Mouse (Mus musculus) splenic B cell, adult 2 months (primary cell): Measurements from ENCODE around the gene 2210016F16Rik.
"Not testable (repeated sequence)": the region's sequence is repeated elsewhere in the genome, so short reads cannot be mapped to it uniquely, and the experiment has no call there.

Source experiments
- DNase-seq: peaks from one replicate; pipeline ENCODE4 v3.0.0-alpha.2; 2011; ENCODE audit warnings: low read depth, low spot score
- H3K27me3 ChIP-seq: 2 replicates; pipeline ENCODE4 v1.6.1; 2012; ENCODE audit warnings: mild to moderate bottlenecking, low read length, moderate library complexity, mixed read lengths; ENCODE audit not compliant: control insufficient read depth, poor library complexity, insufficient read depth, severe bottlenecking
- H3K36me3 ChIP-seq: 2 replicates; pipeline ENCODE4 v1.6.1; 2012; ENCODE audit warnings: mild to moderate bottlenecking, low read length, moderate library complexity, mixed read lengths; ENCODE audit not compliant: control insufficient read depth, poor library complexity, insufficient read depth, severe bottlenecking

Gene 2210016F16Rik

GRCm38 (mm10) chr13:58397651-58398050 is 12.6 kb upstream of the 2210016F16Rik start:
- H3K27me3 ChIP-seq, result no peaks in the 10 kb centered on the region
- no peak for DNase-seq
- peaks cover 23% of the 10 kb centered on the region for H3K36me3 ChIP-seq

GRCm38 (mm10) chr13:58394392-58394791 is 9.4 kb upstream of the 2210016F16Rik start:
- H3K36me3 ChIP-seq, result peaks cover 29% of the 10 kb centered on the region
- DNase-seq, H3K27me3 ChIP-seq: not testable (repeated sequence)

GRCm38 (mm10) chr13:58389324-58389951 is 4.4 kb upstream of the 2210016F16Rik start:
- DNase-seq, result peak; percentile 32
- H3K36me3 ChIP-seq, result peaks cover 12% of the 10 kb centered on the region; the same call in 1 of the 2 replicates
- H3K27me3 ChIP-seq, result no peaks in the 10 kb centered on the region

- H3K27me3 ChIP-seq, result no peaks in the 10 kb centered on the region
- H3K36me3 ChIP-seq, result peaks cover 9% of the 10 kb centered on the region; the same call in 1 of the 2 replicates
- no peak for DNase-seq
Measured at GRCm38 (mm10) chr13:58388379-58388778, 3.4 kb upstream of the 2210016F16Rik start.

- H3K27me3 ChIP-seq, result no peaks in the 10 kb centered on the region
- peak; percentile 87 for DNase-seq
- peaks cover 10% of the 10 kb centered on the region; the same call in 1 of the 2 replicates for H3K36me3 ChIP-seq
Measured at GRCm38 (mm10) chr13:58387948-58388347, 2.9 kb upstream of the 2210016F16Rik start.

GRCm38 (mm10) chr13:58385547-58385920 is 509 bp upstream of the 2210016F16Rik start:
- DNase-seq, result no peak
- no peaks in the 10 kb centered on the region for H3K27me3 ChIP-seq
- H3K36me3 ChIP-seq, result peaks cover 11% of the 10 kb centered on the region

GRCm38 (mm10) chr13:58384371-58384770 is 654 bp downstream of the 2210016F16Rik start:
- DNase-seq, result no peak
- peaks cover 8% of the 10 kb centered on the region for H3K36me3 ChIP-seq
- H3K27me3 ChIP-seq, result no peaks in the 10 kb centered on the region

- no peaks in the 10 kb centered on the region for H3K27me3 ChIP-seq
- DNase-seq, result no peak
- no peaks in the 10 kb centered on the region for H3K36me3 ChIP-seq
Measured at GRCm38 (mm10) chr13:58373153-58373470, 11.9 kb downstream of the 2210016F16Rik start.

- no peak for DNase-seq
- H3K36me3 ChIP-seq, result no peaks in the 10 kb centered on the region
- no peaks in the 10 kb centered on the region for H3K27me3 ChIP-seq
Measured at GRCm38 (mm10) chr13:58372278-58373152, 12.5 kb downstream of the 2210016F16Rik start.

GRCm38 (mm10) chr13:58368835-58369234 is 16.2 kb downstream of the 2210016F16Rik start:
- DNase-seq, result no peak
- H3K36me3 ChIP-seq, result no peaks in the 10 kb centered on the region
- H3K27me3 ChIP-seq, result no peaks in the 10 kb centered on the region

GRCm38 (mm10) chr13:58367641-58368040 is 17.4 kb downstream of the 2210016F16Rik start:
- DNase-seq, result no peak
- no peaks in the 10 kb centered on the region for H3K36me3 ChIP-seq
- no peaks in the 10 kb centered on the region for H3K27me3 ChIP-seq

GRCm38 (mm10) chr13:58366373-58366772 is 18.7 kb downstream of the 2210016F16Rik start:
- no peaks in the 10 kb centered on the region for H3K36me3 ChIP-seq
- DNase-seq, result no peak
- no peaks in the 10 kb centered on the region for H3K27me3 ChIP-seq

- DNase-seq, H3K27me3 ChIP-seq, H3K36me3 ChIP-seq: not testable (repeated sequence)
Measured at GRCm38 (mm10) chr13:58365179-58365578, 19.8 kb downstream of the 2210016F16Rik start.

- H3K36me3 ChIP-seq, result no peaks in the 10 kb centered on the region
- no peak for DNase-seq
- H3K27me3 ChIP-seq, result no peaks in the 10 kb centered on the region
Measured at GRCm38 (mm10) chr13:58364353-58365175, 20.5 kb downstream of the 2210016F16Rik start.

GRCm38 (mm10) chr13:58359304-58359653 is 25.7 kb downstream of the 2210016F16Rik start:
- Histone ChIP-seq H3K27me3 (no peaks in the 10 kb centered on the region), H3K36me3 (no peaks in the 10 kb centered on the region)
- DNase-seq, result no peak
